Mouse (Mus musculus): ENCODE measurements around the gene Spdef. TPM values are rescaled to one million over a fixed set of nuclear protein-coding genes. Genes with fewer than 3 reads are reported as not detected.
A peak's percentile ranks its signal among the peaks of the same experiment; 100 is the strongest.

Spdef gene
- 0.13 and 0.31 TPM in 2 replicates for polyA plus RNA-seq (2016; fragmentation: Nextera tagmentation; extraction: Ambion mirVana)

GRCm38 (mm10) chr17:27728770-27729169 lies at the start of gene Spdef:
Gene Spdef (minus strand): TSS chr17:27728955.
- no peak within 1 kb of the TSS for H3K4me3 ChIP-seq
- DNase-seq (ENCODE audit: low spot score): no peak
- peaks cover 2% of the 10 kb centered on the region; the same call in 1 of the 2 replicates for H3K27me3 ChIP-seq (ENCODE audit: insufficient read depth, poor library complexity, severe bottlenecking)
- no peaks in the 10 kb centered on the region for H3K36me3 ChIP-seq
- no peak within 1 kb of the TSS for H3K27ac ChIP-seq
- 0 out of 2 replicates have a peak, but pooled peaks cover 5% of the 10 kb centered on the region for H3K9me3 ChIP-seq
- H3K4me1 ChIP-seq (replicated peaks): peaks cover 32% of the 10 kb centered on the region
- WGBS: 80% methylated on average over 10 of the region's 10 CpGs

GRCm38 (mm10) chr17:27777823-27778222 lies 49.1 kb upstream of the Spdef start:
- Histone ChIP-seq H3K36me3 (peaks cover 63% of the 10 kb centered on the region), H3K27ac (no peak overlapping the region), H3K27me3 (ENCODE audit: insufficient read depth, poor library complexity, severe bottlenecking) (no peaks in the 10 kb centered on the region), H3K4me1 (replicated peaks) (0 out of 2 replicates have a peak, but pooled peaks cover 3% of the 10 kb centered on the region), H3K9me3 (no peaks in the 10 kb centered on the region), H3K4me3 (no peak overlapping the region)
- no peak for DNase-seq (ENCODE audit: low spot score)
- 83% methylated on average over 6 of the region's 6 CpGs for WGBS

- Histone ChIP-seq H3K4me1 (replicated peaks) (0 out of 2 replicates have a peak, but pooled peaks cover 3% of the 10 kb centered on the region), H3K36me3 (peaks cover 68% of the 10 kb centered on the region), H3K4me3 (no peak overlapping the region), H3K27ac (no peak overlapping the region), H3K27me3 (ENCODE audit: insufficient read depth, poor library complexity, severe bottlenecking) (no peaks in the 10 kb centered on the region), H3K9me3 (no peaks in the 10 kb centered on the region)
- WGBS: 95% methylated on average over 3 of the region's 3 CpGs
- no peak for DNase-seq (ENCODE audit: low spot score)
Observed at GRCm38 (mm10) chr17:27774198-27774597, 45.4 kb upstream of the Spdef start.

GRCm38 (mm10) chr17:27771616-27772015 lies 42.9 kb upstream of the Spdef start:
- Histone ChIP-seq H3K36me3 (peaks cover 78% of the 10 kb centered on the region), H3K27ac (no peak overlapping the region), H3K27me3 (ENCODE audit: insufficient read depth, poor library complexity, severe bottlenecking) (no peaks in the 10 kb centered on the region), H3K9me3 (no peaks in the 10 kb centered on the region), H3K4me3 (no peak overlapping the region), H3K4me1 (replicated peaks) (0 out of 2 replicates have a peak, but pooled peaks cover 3% of the 10 kb centered on the region)
- 86% methylated on average over 6 of the region's 6 CpGs for WGBS
- no peak for DNase-seq (ENCODE audit: low spot score)

DNA sequence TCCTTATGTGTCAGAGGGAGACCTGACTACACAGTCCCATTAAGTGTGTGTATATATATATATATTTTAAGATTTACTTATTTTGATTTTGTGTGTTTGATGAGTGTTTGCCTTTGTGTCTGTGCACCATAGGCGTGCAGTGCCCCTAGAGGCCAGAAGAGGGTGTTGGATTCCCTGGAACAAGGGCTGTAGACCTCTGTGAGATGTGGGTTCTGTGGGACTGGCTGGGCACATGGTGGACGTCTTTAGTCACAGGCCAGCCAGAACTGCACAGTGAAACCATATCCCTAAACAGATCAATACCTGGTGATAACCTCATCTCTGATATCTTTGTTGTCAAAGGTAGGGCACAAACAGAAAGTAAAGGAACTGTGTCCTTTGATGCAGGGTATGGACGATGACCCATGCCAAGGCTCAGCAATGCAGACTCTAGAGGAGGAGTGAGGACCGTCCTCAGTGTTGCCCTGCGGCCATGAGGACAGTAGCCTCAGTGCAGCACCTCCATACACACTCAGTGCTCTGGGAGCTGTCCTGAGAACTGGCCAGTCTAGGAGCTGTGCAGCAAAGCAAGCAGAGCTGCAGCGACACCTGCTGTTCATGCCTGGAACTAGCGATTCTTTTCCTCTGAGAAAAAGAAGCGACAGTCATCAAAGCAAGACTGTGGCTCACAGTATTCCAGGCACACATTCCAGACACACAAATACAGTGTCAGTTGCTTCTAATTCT lies 40.2 kb upstream of the Spdef start:
- peaks cover 84% of the 10 kb centered on the region for H3K36me3 ChIP-seq
- 64% methylated on average over 8 of the region's 8 CpGs for WGBS
- no peak overlapping the region for H3K27ac ChIP-seq
- H3K27me3 ChIP-seq (ENCODE audit: insufficient read depth, poor library complexity, severe bottlenecking): no peaks in the 10 kb centered on the region
- DNase-seq (ENCODE audit: low spot score): peak; percentile 72
- H3K9me3 ChIP-seq: peaks cover 8% of the 10 kb centered on the region; the same call in 1 of the 2 replicates
- H3K4me3 ChIP-seq: no peak overlapping the region
- 0 out of 2 replicates have a peak, but pooled peaks cover 3% of the 10 kb centered on the region for H3K4me1 ChIP-seq (replicated peaks)

- no peak overlapping the region for H3K4me3 ChIP-seq
- WGBS: 89% methylated on average over 12 of the region's 12 CpGs
- H3K36me3 ChIP-seq: peaks cover 82% of the 10 kb centered on the region
- peaks cover 8% of the 10 kb centered on the region; the same call in 1 of the 2 replicates for H3K9me3 ChIP-seq
- H3K27ac ChIP-seq: no peak overlapping the region
- DNase-seq (ENCODE audit: low spot score): no peak
- no peaks in the 10 kb centered on the region for H3K4me1 ChIP-seq (replicated peaks)
- H3K27me3 ChIP-seq (ENCODE audit: insufficient read depth, poor library complexity, severe bottlenecking): no peaks in the 10 kb centered on the region
Observed at GRCm38 (mm10) chr17:27767543-27767942, 38.8 kb upstream of the Spdef start.

- 89% methylated on average over 5 of the region's 5 CpGs for WGBS
- peaks cover 78% of the 10 kb centered on the region for H3K36me3 ChIP-seq
- peaks cover 8% of the 10 kb centered on the region; the same call in 1 of the 2 replicates for H3K9me3 ChIP-seq
- no peaks in the 10 kb centered on the region for H3K27me3 ChIP-seq (ENCODE audit: insufficient read depth, poor library complexity, severe bottlenecking)
- H3K4me1 ChIP-seq (replicated peaks): 0 out of 2 replicates have a peak, but pooled peaks cover 1% of the 10 kb centered on the region
- H3K4me3 ChIP-seq: no peak overlapping the region
- no peak for DNase-seq (ENCODE audit: low spot score)
- H3K27ac ChIP-seq: no peak overlapping the region
Observed at GRCm38 (mm10) chr17:27767120-27767519, 38.4 kb upstream of the Spdef start.

GRCm38 (mm10) chr17:27765066-27765465 lies 36.3 kb upstream of the Spdef start:
- Histone ChIP-seq H3K27me3 (ENCODE audit: insufficient read depth, poor library complexity, severe bottlenecking) (no peaks in the 10 kb centered on the region), H3K4me1 (replicated peaks) (peaks cover 16% of the 10 kb centered on the region), H3K9me3 (peaks cover 8% of the 10 kb centered on the region; the same call in 1 of the 2 replicates), H3K4me3 (no peak overlapping the region), H3K36me3 (peaks cover 69% of the 10 kb centered on the region), H3K27ac (no peak overlapping the region)
- WGBS: 99% methylated on average over 6 of the region's 6 CpGs
- no peak for DNase-seq (ENCODE audit: low spot score)

GRCm38 (mm10) chr17:27764453-27764852 lies 35.7 kb upstream of the Spdef start:
- Histone ChIP-seq H3K4me3 (no peak overlapping the region), H3K27me3 (ENCODE audit: insufficient read depth, poor library complexity, severe bottlenecking) (no peaks in the 10 kb centered on the region), H3K4me1 (replicated peaks) (peaks cover 23% of the 10 kb centered on the region), H3K9me3 (peaks cover 8% of the 10 kb centered on the region; the same call in 1 of the 2 replicates), H3K27ac (no peak overlapping the region), H3K36me3 (peaks cover 65% of the 10 kb centered on the region)
- WGBS: 88% methylated on average over 2 of the region's 2 CpGs
- no peak for DNase-seq (ENCODE audit: low spot score)

DNA sequence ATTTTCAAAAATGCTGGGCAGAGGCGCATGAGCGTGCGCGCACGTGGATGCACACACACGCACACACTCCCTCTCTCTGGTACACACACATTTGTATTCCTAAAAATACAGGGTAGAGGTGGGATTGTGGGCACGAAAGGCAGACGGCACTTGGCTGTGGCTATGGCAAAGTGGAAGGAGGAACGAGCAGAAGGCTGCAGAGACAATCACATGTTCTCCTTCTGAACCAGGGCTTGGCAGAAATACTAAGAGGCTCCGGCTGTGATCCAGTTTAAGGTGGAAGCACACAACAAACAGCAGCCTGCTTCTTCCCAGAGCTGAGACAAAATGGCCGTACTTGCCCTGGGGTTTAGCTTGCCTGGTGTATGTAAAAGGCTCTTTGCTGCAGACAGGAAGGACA lies 34.1 kb upstream of the Spdef start:
- WGBS: 96% methylated on average over 11 of the region's 11 CpGs
- H3K4me3 ChIP-seq: no peak overlapping the region
- peaks cover 49% of the 10 kb centered on the region for H3K36me3 ChIP-seq
- H3K27ac ChIP-seq: no peak overlapping the region
- DNase-seq (ENCODE audit: low spot score): no peak
- peaks cover 34% of the 10 kb centered on the region for H3K4me1 ChIP-seq (replicated peaks)
- no peaks in the 10 kb centered on the region for H3K27me3 ChIP-seq (ENCODE audit: insufficient read depth, poor library complexity, severe bottlenecking)
- H3K9me3 ChIP-seq: peaks cover 8% of the 10 kb centered on the region; the same call in 1 of the 2 replicates

GRCm38 (mm10) chr17:27761639-27762336 lies 33.0 kb upstream of the Spdef start:
- DNase-seq (ENCODE audit: low spot score): peak; percentile 74
- WGBS: 33% methylated on average over 9 of the region's 9 CpGs
- Histone ChIP-seq H3K36me3 (peaks cover 38% of the 10 kb centered on the region), H3K27ac (0 out of 2 replicates have a peak overlapping the region, but pooled peaks have one; percentile 41), H3K9me3 (peaks cover 8% of the 10 kb centered on the region; the same call in 1 of the 2 replicates), H3K4me3 (no peak overlapping the region), H3K27me3 (ENCODE audit: insufficient read depth, poor library complexity, severe bottlenecking) (no peaks in the 10 kb centered on the region), H3K4me1 (replicated peaks) (peaks cover 39% of the 10 kb centered on the region)

DNA sequence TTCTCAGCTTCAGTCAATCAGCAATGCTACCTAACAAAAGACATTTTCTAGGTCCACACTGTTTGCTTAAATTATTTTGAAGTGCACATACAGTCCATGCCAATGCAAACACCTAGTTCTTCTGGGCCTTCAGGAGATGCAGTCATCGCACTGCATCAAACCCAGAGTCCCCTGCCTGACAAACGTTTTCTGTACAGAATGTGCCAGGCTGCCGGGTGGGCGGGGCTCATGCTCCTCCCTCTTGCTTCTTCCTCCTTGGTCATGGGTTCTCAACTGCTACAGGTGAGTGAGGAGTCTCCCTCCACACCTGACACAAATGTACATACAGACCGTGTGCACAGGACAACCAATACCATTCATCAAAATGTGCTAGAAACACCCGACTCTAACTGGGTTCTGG lies 31.4 kb upstream of the Spdef start:
- Histone ChIP-seq H3K27me3 (ENCODE audit: insufficient read depth, poor library complexity, severe bottlenecking) (no peaks in the 10 kb centered on the region), H3K27ac (no peak overlapping the region), H3K9me3 (peaks cover 7% of the 10 kb centered on the region; the same call in 1 of the 2 replicates), H3K36me3 (peaks cover 22% of the 10 kb centered on the region), H3K4me3 (no peak overlapping the region), H3K4me1 (replicated peaks) (peaks cover 55% of the 10 kb centered on the region)
- DNase-seq (ENCODE audit: low spot score): no peak
- 81% methylated on average over 6 of the region's 6 CpGs for WGBS

All from hindbrain, embryonic 10.5 days (tissue).